In the genomic region with DNA sequence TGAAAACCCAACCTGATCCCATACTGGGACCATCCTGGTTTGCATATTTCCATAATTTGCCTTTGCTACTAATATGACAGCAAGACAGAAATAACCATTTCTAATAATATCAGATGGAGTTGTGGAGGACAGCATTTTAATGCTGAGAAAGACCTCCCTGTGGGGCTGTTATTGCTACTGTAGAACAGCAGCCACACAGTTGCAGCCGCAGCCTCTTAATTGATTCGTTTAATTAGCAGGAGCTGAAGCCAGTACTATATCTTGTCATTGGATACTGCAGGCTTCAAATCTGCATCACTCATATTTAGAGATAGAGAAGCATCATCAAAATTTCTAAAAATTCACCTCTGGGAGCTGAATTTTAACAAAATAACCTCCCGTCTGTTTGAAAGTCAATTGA, we compare ENCODE assay signal across 24 mouse cellular contexts.
"Had no signal": no experiment of that assay in that cellular context is flagged by ENCODE, and none has a peak within 500 bp of the region (broad histone marks: within the 10 kb centered on the region; RNA-seq: fewer than 3 reads in every experiment).

No protein-coding gene starts in this region.

- H3K36me3 ChIP-seq: kidney, embryonic 15.5 days; limb, embryonic 12.5 days; limb, embryonic 15.5 days; midbrain, embryonic 12.5 days; neural tube, embryonic 12.5 days; stomach, embryonic 15.5 days had no signal

- H3K4me1 ChIP-seq: kidney, embryonic 15.5 days; limb, embryonic 15.5 days; midbrain, embryonic 12.5 days; neural tube, embryonic 12.5 days; stomach, embryonic 15.5 days had no signal

- H3K4me3 ChIP-seq: kidney, embryonic 15.5 days; left cerebral cortex, adult 2 months; limb, embryonic 12.5 days; limb, embryonic 15.5 days; midbrain, embryonic 12.5 days; neural tube, embryonic 12.5 days; stomach, embryonic 15.5 days had no signal

- H3K4me2 ChIP-seq: kidney, embryonic 15.5 days; limb, embryonic 12.5 days; limb, embryonic 15.5 days; liver, embryonic 11.5 days; lung, embryonic 14.5 days; midbrain, embryonic 12.5 days; neural tube, embryonic 12.5 days; stomach, embryonic 15.5 days had no signal

- H3K9me3 ChIP-seq: kidney, embryonic 15.5 days; limb, embryonic 12.5 days; limb, embryonic 15.5 days; midbrain, embryonic 12.5 days; neural tube, embryonic 12.5 days; stomach, embryonic 15.5 days had no signal

- H3K27me3 ChIP-seq: kidney, embryonic 15.5 days; limb, embryonic 12.5 days; limb, embryonic 15.5 days; midbrain, embryonic 12.5 days; neural tube, embryonic 12.5 days; stomach, embryonic 15.5 days had no signal

- ATAC-seq: liver, postnatal 0 days; lung, postnatal 0 days; midbrain, embryonic 16.5 days had no signal

- H3K27ac ChIP-seq: kidney, embryonic 15.5 days; left cerebral cortex, adult 2 months; limb, embryonic 12.5 days; limb, embryonic 15.5 days; liver, embryonic 14.5 days; macrophage; midbrain, embryonic 12.5 days; neural tube, embryonic 12.5 days; stomach, embryonic 15.5 days had no signal

- DNase-seq: kidney, adult 11 months; kidney, adult 8-10 months; kidney, postnatal 10 days; kidney, postnatal 36 days; layer of hippocampus, postnatal 36 days; left cerebral cortex, postnatal 4 days; liver, postnatal 0 days; lung, embryonic 14.5 days; right cerebral cortex, adult 18-20 months; right cerebral cortex, postnatal 14 days; spleen, adult 18-20 months; thymus, postnatal 25 days had no signal

- H3K9ac ChIP-seq: kidney, embryonic 15.5 days; limb, embryonic 12.5 days; limb, embryonic 15.5 days; liver, embryonic 14.5 days; liver, postnatal 0 days; lung, embryonic 14.5 days; midbrain, embryonic 12.5 days; neural tube, embryonic 12.5 days; stomach, embryonic 15.5 days had no signal
